Mouse (Mus musculus) stomach, postnatal 0 days (tissue): Measurements from ENCODE around the gene Slc38a4. TPM values are rescaled to one million over a fixed set of nuclear protein-coding genes. Genes with fewer than 3 reads are reported as not detected.

Source experiments
- ATAC-seq: fragments of 200-750 bp; cut with Nextera tagmentation; 2 replicates; pipeline ENCODE4 v1.8.0; 2017; ENCODE audit not compliant: low FRiP score, low TSS enrichment
- DNase-seq: peaks from one replicate; pipeline ENCODE4 v3.0.0-alpha.2; 2016; ENCODE audit warnings: low spot score
- H3K27ac ChIP-seq: fragments of 300-500 bp; sonication (generic); replicated peaks from 2 replicates; pipeline ENCODE4 v1.5.1; 2014; ENCODE audit warnings: mild to moderate bottlenecking, control low read depth
- H3K27me3 ChIP-seq: fragments of 300-500 bp; sonication (generic); 2 replicates; pipeline ENCODE4 v1.6.1; 2014; ENCODE audit warnings: low read length; ENCODE audit not compliant: control insufficient read depth, insufficient read depth
- H3K36me3 ChIP-seq: fragments of 300-500 bp; sonication (generic); 2 replicates; pipeline ENCODE4 v1.6.1; 2014; ENCODE audit warnings: low read length, mixed read lengths; ENCODE audit not compliant: control insufficient read depth, insufficient read depth
- H3K4me1 ChIP-seq: fragments of 300-500 bp; sonication (generic); replicated peaks from 2 replicates; pipeline ENCODE4 v1.6.1; 2014; ENCODE audit warnings: antibody characterized with exemption; ENCODE audit not compliant: control insufficient read depth, insufficient read depth
- H3K4me2 ChIP-seq: fragments of 300-500 bp; sonication (generic); replicated peaks from 2 replicates; pipeline ENCODE4 v1.6.1; 2014; ENCODE audit warnings: low read depth, mild to moderate bottlenecking, control low read depth, moderate library complexity
- H3K4me3 ChIP-seq: fragments of 300-500 bp; sonication (generic); 2 replicates; pipeline ENCODE4 v1.5.1; 2014; ENCODE audit warnings: low read depth, low read length, control low read depth
- H3K9ac ChIP-seq: fragments of 300-500 bp; sonication (generic); 2 replicates; pipeline ENCODE4 v1.6.1; 2014; ENCODE audit warnings: mild to moderate bottlenecking, low read length, control low read depth, mixed read lengths
- H3K9me3 ChIP-seq: fragments of 300-500 bp; sonication (generic); 2 replicates; pipeline ENCODE4 v1.6.1; 2016; ENCODE audit warnings: low read length; ENCODE audit not compliant: control insufficient read depth
- CTCF ChIP-seq: IDR thresholded peaks from 2 replicates; pipeline ENCODE4 v1.5.1; 2016; ENCODE audit warnings: antibody characterized with exemption, low read depth, mild to moderate bottlenecking, moderate library complexity
- EP300 ChIP-seq: optimal IDR thresholded peaks from 2 replicates; pipeline ENCODE3; 2016; ENCODE audit warnings: antibody characterized with exemption
- WGBS: fragments of 180-500 bp; shearing (Covaris S2); extraction: QIAGEN DNeasy Blood & Tissue Kit; methylation state at CpG from one replicate; pipeline ENCODE4 v1.1.7; 2014; 5-methylcytosine and 5-hydroxymethylcytosine counted together
- polyA plus RNA-seq: library from polyadenylated mRNA; unstranded; fragments of >200 nt; fragmentation: Nextera tagmentation; extraction: Ambion mirVana; gene quantifications from 2 replicates; pipeline ENCODE4 v1.2.1, GENCODE M21; 2015

Gene Slc38a4
- polyA plus RNA-seq, 1 experiment from 2014 or later = 10.8 TPM

GRCm38 (mm10) chr15:97097548-97097947 lies 41.8 kb upstream of the Slc38a4 start:
- H3K36me3 ChIP-seq = no peaks in the 10 kb centered on the region
- ATAC-seq = no peak
- DNase-seq = no peak
- H3K4me1 ChIP-seq = no peaks in the 10 kb centered on the region
- H3K27me3 ChIP-seq = no peaks in the 10 kb centered on the region
- TF ChIP-seq CTCF (no peak), EP300 (no peak)
- H3K4me2 ChIP-seq = no peak overlapping the region
- no peak overlapping the region for H3K27ac ChIP-seq
- no peak overlapping the region for H3K4me3 ChIP-seq
- no peak overlapping the region for H3K9ac ChIP-seq
- WGBS = 43% methylated on average over 4 of the region's 4 CpGs
- no peaks in the 10 kb centered on the region for H3K9me3 ChIP-seq

- TF ChIP-seq EP300 (no peak), CTCF (no peak)
- Histone ChIP-seq H3K4me2 (no peak overlapping the region; the same call in 1 of the 2 replicates), H3K27me3 (no peaks in the 10 kb centered on the region), H3K4me1 (no peaks in the 10 kb centered on the region), H3K9me3 (no peaks in the 10 kb centered on the region), H3K4me3 (no peak overlapping the region), H3K36me3 (no peaks in the 10 kb centered on the region), H3K27ac (no peak overlapping the region), H3K9ac (no peak overlapping the region)
- DNase-seq (peak; percentile 19), ATAC-seq (0 out of 2 replicates have a peak, but pooled peaks have one; percentile 45)
- WGBS = 24% methylated on average over 6 of the region's 6 CpGs
Measured at GRCm38 (mm10) chr15:97089526-97089925, 33.8 kb upstream of the Slc38a4 start.

GRCm38 (mm10) chr15:97085833-97086232 lies 30.1 kb upstream of the Slc38a4 start:
- TF ChIP-seq EP300 (no peak), CTCF (no peak)
- Histone ChIP-seq H3K27me3 (no peaks in the 10 kb centered on the region), H3K4me1 (no peaks in the 10 kb centered on the region), H3K27ac (no peak overlapping the region), H3K9ac (no peak overlapping the region), H3K4me2 (no peak overlapping the region), H3K36me3 (no peaks in the 10 kb centered on the region), H3K4me3 (no peak overlapping the region), H3K9me3 (no peaks in the 10 kb centered on the region)
- peak; percentile 42; the same call in 1 of the 2 replicates for ATAC-seq
- 36% methylated on average over 5 of the region's 5 CpGs for WGBS
- DNase-seq = peak; percentile 43

- TF ChIP-seq EP300 (no peak), CTCF (no peak)
- no peak for DNase-seq
Measured at GRCm38 (mm10) chr15:97077665-97078064, 21.9 kb upstream of the Slc38a4 start.

GRCm38 (mm10) chr15:97076092-97076491 lies 20.3 kb upstream of the Slc38a4 start:
- Histone ChIP-seq H3K4me2 (no peak overlapping the region), H3K9ac (no peak overlapping the region), H3K36me3 (no peaks in the 10 kb centered on the region), H3K27ac (no peak overlapping the region), H3K27me3 (no peaks in the 10 kb centered on the region), H3K4me3 (no peak overlapping the region), H3K4me1 (no peaks in the 10 kb centered on the region), H3K9me3 (no peaks in the 10 kb centered on the region)
- DNase-seq (no peak), ATAC-seq (no peak)
- TF ChIP-seq EP300 = no peak
- TF ChIP-seq CTCF = no peak
- 55% methylated on average over 3 of the region's 3 CpGs for WGBS

More at GRCm38 (mm10) chr15:97077665-97078064, 21.9 kb upstream of the Slc38a4 start:
- ATAC-seq = no peak
- H3K4me3 ChIP-seq = no peak overlapping the region
- no peaks in the 10 kb centered on the region for H3K27me3 ChIP-seq
- H3K36me3 ChIP-seq = no peaks in the 10 kb centered on the region
- no peak overlapping the region for H3K27ac ChIP-seq
- no peaks in the 10 kb centered on the region for H3K4me1 ChIP-seq
- no peak overlapping the region for H3K4me2 ChIP-seq
- no peak overlapping the region for H3K9ac ChIP-seq
- 73% methylated on average over 6 of the region's 6 CpGs for WGBS
- H3K9me3 ChIP-seq = no peaks in the 10 kb centered on the region

GRCm38 (mm10) chr15:97075240-97075639 lies 19.5 kb upstream of the Slc38a4 start:
- H3K4me1 ChIP-seq = no peaks in the 10 kb centered on the region
- H3K9ac ChIP-seq = no peak overlapping the region
- H3K4me2 ChIP-seq = no peak overlapping the region
- no peaks in the 10 kb centered on the region for H3K27me3 ChIP-seq
- H3K9me3 ChIP-seq = no peaks in the 10 kb centered on the region
- no peak overlapping the region for H3K27ac ChIP-seq
- DNase-seq (no peak), ATAC-seq (no peak)
- WGBS = 53% methylated on average over 4 of the region's 4 CpGs
- H3K36me3 ChIP-seq = no peaks in the 10 kb centered on the region
- no peak for TF ChIP-seq CTCF
- TF ChIP-seq EP300 = no peak
- no peak overlapping the region for H3K4me3 ChIP-seq
